Mouse (Mus musculus) thymus, adult 2 months (tissue): ENCODE data around the gene Ino80.

Experiments used
- CTCF ChIP-seq: fragments of 200-500 bp; IDR thresholded peaks from 2 replicates; pipeline ENCODE4 v1.5.1; 2012; ENCODE audit warnings: mild to moderate bottlenecking, control low read depth, low read length, moderate library complexity, borderline replicate concordance; ENCODE audit not compliant: control insufficient read depth, poor library complexity, insufficient read depth; ENCODE audit errors: extremely low read depth
- POLR2A ChIP-seq: fragments of 200-500 bp; IDR thresholded peaks from 2 replicates; pipeline ENCODE4 v1.6.1; 2012; ENCODE audit warnings: mild to moderate bottlenecking, low read length, control low read depth, moderate library complexity; ENCODE audit not compliant: control insufficient read depth, poor library complexity, insufficient read depth; ENCODE audit errors: extremely low read depth

GRCm38 (mm10) chr2:119436467-119436866 is 41.0 kb downstream of the Ino80 start:
- TF ChIP-seq POLR2A (no peak), CTCF (no peak)
